Mouse (Mus musculus) inflammation-experienced regulatory T-cells, adult 6 months (primary cell): ENCODE data around the gene Clec1b. TPM values are rescaled to one million over a fixed set of nuclear protein-coding genes. Genes with fewer than 3 reads are reported as not detected.

Source experiments
- ATAC-seq: one replicate; pipeline ENCODE4 v1.8.0; 2017
- polyA plus RNA-seq, 3 experiments: library from polyadenylated mRNA; unstranded; fragments of 100-300 nt; shearing (Covaris generic); gene quantifications; one replicate each; pipeline ENCODE4 v1.2.1; 2017

Gene Clec1b
- polyA plus RNA-seq, 3 experiments from 2014 or later = 0.26 TPM; not detected in 2

GRCm38 (mm10) chr6:129414177-129414576, 17.1 kb downstream of the Clec1b start:
- ATAC-seq = no peak

GRCm38 (mm10) chr6:129422311-129422710, 25.2 kb downstream of the Clec1b start:
- no peak for ATAC-seq

GRCm38 (mm10) chr6:129423040-129423733, 26.1 kb downstream of the Clec1b start:
- ATAC-seq = no peak

- ATAC-seq = peak; percentile 76
Measured at GRCm38 (mm10) chr6:129423734-129424072, 26.6 kb downstream of the Clec1b start.

- ATAC-seq = no peak
Measured at GRCm38 (mm10) chr6:129425217-129425616, 28.1 kb downstream of the Clec1b start.

- ATAC-seq = no peak
Measured at GRCm38 (mm10) chr6:129425812-129426211, 28.7 kb downstream of the Clec1b start.

GRCm38 (mm10) chr6:129427281-129427680, 30.2 kb downstream of the Clec1b start:
- no peak for ATAC-seq

- ATAC-seq = peak; percentile 96
Measured at GRCm38 (mm10) chr6:129434239-129434638, 37.1 kb downstream of the Clec1b start.

GRCm38 (mm10) chr6:129436025-129436424, 38.9 kb downstream of the Clec1b start:
- no peak for ATAC-seq

GRCm38 (mm10) chr6:129438033-129438432, 40.9 kb downstream of the Clec1b start:
- no peak for ATAC-seq

- ATAC-seq = no peak
Measured at GRCm38 (mm10) chr6:129449743-129450142, 52.6 kb downstream of the Clec1b start.

- ATAC-seq = no peak
Measured at GRCm38 (mm10) chr6:129451411-129452039, 54.4 kb downstream of the Clec1b start, which contains the start of gene Clec1a. Clec1a (minus strand) TSS chr6:129452000.

Other genes with a start within 250 kb of the Clec1b start
- gene Clec2d, start 216.7 kb upstream of the Clec1b start, polyA plus RNA-seq = 10 to 100 TPM; 12.0 to 41.7 (median 33.6) TPM
- gene Cd69, start 121.9 kb upstream of the Clec1b start, polyA plus RNA-seq = 100 to 1,000 TPM; 152 to 264 (median 175) TPM
- gene 4922502D21Rik, start 65.5 kb upstream of the Clec1b start, polyA plus RNA-seq = not detected
- gene Clec12a, start 54.6 kb upstream of the Clec1b start, polyA plus RNA-seq = 1 to 10 TPM in 1 of 3 experiments, not detected in 2; 2.0 TPM
- not detected for gene Clec12b, start 11.4 kb upstream of the Clec1b start, polyA plus RNA-seq
- not detected for gene Clec9a, start 11.6 kb downstream of the Clec1b start, polyA plus RNA-seq
- gene Clec1a, start 54.7 kb downstream of the Clec1b start, polyA plus RNA-seq = not detected
- gene Olr1, start 109.9 kb downstream of the Clec1b start, polyA plus RNA-seq = under 1 TPM in 1 of 3 experiments, not detected in 2; 0.25 TPM
- gene Tmem52b, start 115.3 kb downstream of the Clec1b start, polyA plus RNA-seq = not detected
- gene Gabarapl1, start 135.9 kb downstream of the Clec1b start, polyA plus RNA-seq = 10 to 100 TPM in 1 of 3 experiments, 1 to 10 TPM in 2; 8.0 to 10.5 (median 8.1) TPM
- under 1 TPM in 1 of 3 experiments, not detected in 2; 0.23 TPM for gene Klre1, start 180.6 kb downstream of the Clec1b start, polyA plus RNA-seq
- gene Klrd1, start 194.5 kb downstream of the Clec1b start, polyA plus RNA-seq = 1 to 10 TPM in 1 of 3 experiments, under 1 TPM in 1, not detected in 1; 0.66 to 7.8 TPM
- gene Klrk1, start 226.6 kb downstream of the Clec1b start, polyA plus RNA-seq = 1 to 10 TPM in 1 of 3 experiments, under 1 TPM in 1, not detected in 1; 0.71 to 3.1 TPM
- gene Klrc3, start 246.0 kb downstream of the Clec1b start, polyA plus RNA-seq = not detected